Mouse (Mus musculus) CD4-positive helper T cell, adult 2 months (primary cell): ENCODE results near the gene Ubxn10.

Experiments
- DNase-seq: peaks from one replicate; pipeline ENCODE4 v3.0.0-alpha.2; 2012; ENCODE audit warnings: low read depth, missing footprints, low spot score

The Ubxn10 gene

GRCm38 (mm10) chr4:138737031-138737430, at the start of gene Ubxn10:
TSS of gene Ubxn10 (minus strand) at chr4:138737167.
- DNase-seq = no peak

GRCm38 (mm10) chr4:138786141-138786540, 49.2 kb upstream of the Ubxn10 start:
- no peak for DNase-seq

- DNase-seq = no peak
These were observed 48.8 kb upstream of the Ubxn10 start for GRCm38 (mm10) chr4:138785721-138786120.

GRCm38 (mm10) chr4:138782098-138782497, 45.1 kb upstream of the Ubxn10 start:
- no peak for DNase-seq

- DNase-seq = no peak
These were observed 43.3 kb upstream of the Ubxn10 start for GRCm38 (mm10) chr4:138780300-138780699.

- no peak for DNase-seq
These were observed 40.7 kb upstream of the Ubxn10 start for GRCm38 (mm10) chr4:138777417-138778407.

- DNase-seq = no peak
These were observed 38.5 kb upstream of the Ubxn10 start, which contains the start of gene Pla2g2d for GRCm38 (mm10) chr4:138775435-138775834. TSS of gene Pla2g2d (plus strand) at chr4:138775735.

- DNase-seq = no peak
These were observed 35.4 kb upstream of the Ubxn10 start for GRCm38 (mm10) chr4:138772386-138772785.

GRCm38 (mm10) chr4:138771970-138772369, 35.0 kb upstream of the Ubxn10 start:
- no peak for DNase-seq

GRCm38 (mm10) chr4:138762266-138762665, 25.3 kb upstream of the Ubxn10 start:
- DNase-seq = no peak

- DNase-seq = no peak
These were observed 20.4 kb upstream of the Ubxn10 start, which contains the start of gene Pla2g2f for GRCm38 (mm10) chr4:138757416-138757815. TSS of gene Pla2g2f (minus strand) at chr4:138757626.

- no peak for DNase-seq
These were observed 19.0 kb upstream of the Ubxn10 start for GRCm38 (mm10) chr4:138755983-138756382.

- no peak for DNase-seq
These were observed 18.5 kb upstream of the Ubxn10 start for GRCm38 (mm10) chr4:138755439-138755838.

GRCm38 (mm10) chr4:138754432-138754831, 17.5 kb upstream of the Ubxn10 start:
- no peak for DNase-seq

GRCm38 (mm10) chr4:138753608-138754007, 16.6 kb upstream of the Ubxn10 start:
- DNase-seq = no peak

- DNase-seq = no peak
These were observed 15.6 kb upstream of the Ubxn10 start for GRCm38 (mm10) chr4:138752603-138753002.

GRCm38 (mm10) chr4:138748369-138749072, 11.6 kb upstream of the Ubxn10 start:
- peak; percentile 13 for DNase-seq

GRCm38 (mm10) chr4:138747851-138748250, 10.9 kb upstream of the Ubxn10 start:
- no peak for DNase-seq

- DNase-seq = no peak
These were observed 9.9 kb upstream of the Ubxn10 start for GRCm38 (mm10) chr4:138746866-138747265.

GRCm38 (mm10) chr4:138745884-138746283, 8.9 kb upstream of the Ubxn10 start:
- no peak for DNase-seq

GRCm38 (mm10) chr4:138739136-138739851, 2.3 kb upstream of the Ubxn10 start:
- no peak for DNase-seq

GRCm38 (mm10) chr4:138734863-138735262, 2.1 kb downstream of the Ubxn10 start:
- DNase-seq = no peak
